Mouse (Mus musculus) gastrocnemius, postnatal 14 days (tissue): Measurements from ENCODE around the gene Ccdc33. TPM values are rescaled to one million over a fixed set of nuclear protein-coding genes. Genes with fewer than 3 reads are reported as not detected.
A peak's percentile ranks its signal among the peaks of the same experiment; 100 is the strongest.

Source experiments
- DNase-seq: peaks from one replicate; pipeline ENCODE4 v3.0.0; 2021; ENCODE audit warnings: mixed read lengths
- intact Hi-C: fragments of 180-260 bp; cut with DNase I; formaldehyde crosslinking; loops from one replicate; pipeline ENCODE4 v1.15.1; 2025; ENCODE audit warnings: low total_unique reads
- total RNA-seq, 2 experiments: library from RNA; stranded (reverse); gene quantifications; 2 replicates each; pipeline ENCODE4 v1.2.3; 2021

Gene Ccdc33
- total RNA-seq, 2 experiments from 2014 or later, result not detected

DNA sequence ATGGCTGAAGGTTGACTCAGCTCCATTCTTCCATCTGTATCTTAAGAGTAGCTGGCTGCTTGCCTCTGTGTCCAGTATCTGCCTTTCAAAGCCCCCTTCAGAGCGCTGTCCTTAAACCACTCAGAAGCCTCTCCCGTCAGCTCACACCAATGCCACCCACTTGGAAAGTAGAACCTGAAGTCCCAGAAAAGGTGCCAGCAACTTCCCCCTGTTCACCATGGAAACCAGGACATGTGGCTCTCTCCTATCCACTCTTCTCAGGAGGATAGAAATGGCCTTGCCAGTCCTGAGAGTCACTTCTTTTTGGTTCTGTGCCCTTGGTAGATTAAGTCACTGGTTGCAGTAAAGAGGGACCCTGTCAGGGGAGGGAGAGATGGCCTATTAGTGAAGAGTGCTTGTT lies 119.9 kb downstream of the Ccdc33 start:
- intact Hi-C loops, result loop anchor here (2.0 to 10.0 kb wide), 3 partner anchors 64 to 224 kb away; no protein-coding TSS in a partner anchor
- no peak for DNase-seq

DNA sequence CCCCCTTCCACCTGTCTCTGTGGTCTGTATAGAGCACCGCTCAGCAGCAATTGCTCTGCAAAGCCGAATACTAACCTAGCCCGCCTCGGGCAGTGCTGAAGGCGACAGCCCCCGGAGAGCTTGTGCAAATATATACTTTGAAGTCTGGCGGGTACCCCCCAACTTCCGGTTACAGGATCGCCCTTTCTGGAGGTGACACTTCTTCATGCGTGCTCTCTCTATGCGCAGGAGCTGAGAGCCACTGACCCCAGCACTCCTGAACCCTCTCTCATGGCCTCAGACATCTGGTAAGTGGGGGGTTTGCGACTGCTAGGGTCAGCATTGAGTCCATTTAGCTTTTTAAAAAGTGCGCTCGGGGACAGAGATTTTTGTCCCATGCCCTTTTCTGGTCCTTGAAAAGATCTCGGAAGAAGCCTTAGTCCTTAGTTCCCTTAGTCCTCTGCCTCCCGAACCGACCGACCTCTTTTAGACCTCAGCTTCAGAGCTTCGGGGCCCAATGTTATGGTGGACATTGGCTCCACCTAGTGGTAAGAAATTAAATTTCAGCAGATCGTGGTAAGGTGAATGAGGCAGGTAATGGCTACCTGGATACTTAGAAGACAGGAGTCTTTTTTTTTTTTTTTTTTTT lies 120.5 kb downstream of the Ccdc33 start:
- no peak for DNase-seq
- intact Hi-C loops, result loop anchor here (2.0 to 10.0 kb wide), 3 partner anchors 63 to 223 kb away; no protein-coding TSS in a partner anchor

DNA sequence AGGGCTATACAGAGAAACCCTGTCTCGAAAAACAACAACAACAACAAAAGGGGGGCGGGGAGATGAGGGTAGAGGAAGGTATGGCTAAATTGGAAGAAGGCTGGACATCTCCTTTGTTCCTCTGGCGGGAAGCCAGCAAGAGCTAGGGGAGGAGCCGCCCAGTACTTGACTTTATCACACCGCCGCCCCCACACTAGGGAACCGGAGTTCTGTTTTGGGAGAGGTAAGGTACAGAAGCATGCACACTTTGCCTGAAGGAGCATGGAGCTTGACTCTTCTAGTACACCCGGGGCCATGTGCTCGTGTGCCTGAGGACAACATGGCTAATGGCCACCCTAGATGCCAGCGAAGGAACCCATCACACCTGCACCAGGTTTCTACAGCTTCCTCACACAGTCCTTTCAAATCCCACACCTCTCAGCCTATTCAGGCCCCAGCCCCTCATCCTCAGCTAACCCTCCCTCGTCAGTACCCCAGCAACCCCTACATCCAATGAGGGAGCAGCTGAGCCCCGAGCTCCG lies 121.1 kb downstream of the Ccdc33 start:
- DNase-seq, result no peak
- intact Hi-C loops, result loop anchor here (2.0 to 10.0 kb wide), 3 partner anchors 63 to 223 kb away; no protein-coding TSS in a partner anchor

DNA sequence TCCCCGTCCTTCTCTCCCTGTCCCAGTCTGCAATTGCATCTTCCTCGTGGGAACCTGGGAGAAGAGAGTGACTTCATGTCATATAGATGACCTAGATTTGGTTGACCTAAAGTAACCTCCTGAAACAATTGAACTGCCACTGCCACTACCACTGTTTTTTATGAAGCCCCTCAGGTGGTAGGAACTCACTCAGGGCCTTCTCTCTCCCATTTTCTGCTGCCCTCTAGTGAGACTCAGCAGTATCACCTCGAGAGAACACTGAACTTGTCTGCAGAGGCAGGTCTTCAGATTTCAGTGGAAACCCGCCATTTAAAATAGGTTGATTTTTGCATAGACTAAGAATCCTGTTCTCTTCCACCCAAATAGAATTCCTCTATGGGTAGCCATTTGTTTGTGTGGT lies 123.3 kb downstream of the Ccdc33 start:
- intact Hi-C loops, result loop anchor here (5.0 to 10.0 kb wide), 2 partner anchors 133 to 220 kb away; no protein-coding TSS in a partner anchor
- no peak for DNase-seq

DNA sequence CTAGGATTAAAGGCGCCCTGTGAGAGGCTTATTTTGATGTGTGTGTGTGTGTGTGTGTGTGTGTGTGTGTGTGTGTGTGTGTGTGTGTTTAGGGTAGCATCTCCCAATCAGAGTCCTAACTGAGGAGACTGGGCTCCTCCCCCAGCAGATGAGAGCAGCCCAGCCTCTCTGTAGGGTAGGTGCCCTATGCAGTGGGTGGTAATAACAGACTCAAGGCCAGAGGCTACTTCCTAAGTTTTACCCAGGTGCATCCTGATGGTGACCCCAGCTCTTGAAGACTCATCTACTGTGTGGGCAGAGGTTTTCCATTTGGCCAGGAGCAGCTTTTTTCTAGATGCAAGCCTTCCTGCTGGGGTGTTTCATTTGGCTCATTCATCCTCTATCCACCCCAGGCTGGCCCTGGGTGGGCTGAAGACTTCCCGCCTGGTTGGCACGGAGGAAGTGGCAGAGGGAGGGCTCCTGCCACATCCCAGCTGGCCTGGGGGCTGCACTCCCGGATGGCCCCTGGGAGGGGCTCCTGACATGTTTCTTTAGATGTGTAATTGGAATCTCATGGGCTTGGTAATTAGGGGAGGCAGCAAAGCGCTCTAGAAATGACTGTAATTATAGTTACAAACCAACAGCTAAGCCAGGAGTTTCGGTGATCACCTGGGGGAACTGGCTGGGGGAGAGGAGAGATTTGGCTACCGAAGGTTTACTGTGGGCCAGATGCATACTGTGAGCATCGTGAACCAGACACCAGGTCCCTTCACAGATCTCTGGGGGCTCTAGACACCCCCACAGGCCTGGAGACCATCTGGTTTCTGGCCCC lies 125.6 kb downstream of the Ccdc33 start:
- intact Hi-C loops, result loop anchor here (2.0 to 10.0 kb wide), 2 partner anchors 56 to 218 kb away; no protein-coding TSS in a partner anchor
- no peak for DNase-seq

DNA sequence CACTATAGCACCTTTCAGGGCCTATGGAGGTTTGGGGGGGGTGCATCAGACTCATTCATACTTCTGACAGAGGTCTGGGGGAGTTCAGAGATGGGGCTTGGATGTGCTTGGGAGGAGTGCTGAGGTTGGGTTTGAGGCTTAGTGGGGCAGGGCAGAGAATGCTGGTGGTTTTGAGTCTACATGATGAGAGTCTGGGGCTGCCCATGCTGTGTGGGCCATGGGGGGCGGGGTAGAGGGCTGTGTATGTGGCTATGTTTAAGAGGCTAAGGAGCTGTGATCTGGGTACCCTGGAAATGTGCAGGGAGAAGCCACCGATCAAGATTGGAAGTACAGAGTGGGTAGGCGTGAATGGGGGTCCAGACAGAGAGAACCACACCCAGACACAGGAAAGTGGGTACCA lies 126.6 kb downstream of the Ccdc33 start:
- no peak for DNase-seq
- intact Hi-C loops, result loop anchor here (2.0 to 10.0 kb wide), 2 partner anchors 55 to 217 kb away; no protein-coding TSS in a partner anchor

DNA sequence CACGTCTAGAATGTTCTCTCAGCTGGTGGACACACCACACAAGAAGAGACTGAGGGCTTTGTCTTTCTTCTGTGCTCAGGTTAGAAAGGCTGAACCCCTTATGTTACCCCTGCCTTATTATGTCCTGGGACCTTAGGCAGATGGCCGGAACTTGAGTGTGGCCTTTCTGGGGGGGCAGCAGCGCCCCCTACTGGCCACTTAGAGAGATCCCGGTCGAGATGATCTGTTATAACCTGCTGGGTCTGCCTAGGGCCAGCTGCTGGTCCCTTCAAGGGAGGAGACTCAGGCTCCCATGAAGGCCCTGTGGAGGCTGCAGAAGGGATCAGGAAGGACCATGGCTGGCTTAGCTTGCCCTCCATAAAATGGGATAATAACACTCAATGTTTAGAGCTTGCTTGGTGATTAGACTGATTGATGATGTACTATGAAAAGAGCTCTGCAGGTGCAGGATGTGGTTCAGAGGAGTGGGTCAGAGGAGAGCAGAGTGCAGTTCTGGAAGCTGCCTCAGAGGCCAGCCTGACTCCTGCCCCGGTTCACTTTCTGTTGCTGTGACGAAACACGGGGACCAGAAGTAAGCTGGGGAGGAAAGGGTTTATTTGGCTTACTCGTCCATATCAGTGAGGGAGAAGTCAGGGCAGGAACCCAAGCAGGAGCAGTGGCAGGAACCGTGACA lies 128.0 kb downstream of the Ccdc33 start:
- DNase-seq, result peak; percentile 33
- intact Hi-C loops, result loop anchor here (2.0 to 10.0 kb wide), 2 partner anchors 48 to 216 kb away; no protein-coding TSS in a partner anchor

DNA sequence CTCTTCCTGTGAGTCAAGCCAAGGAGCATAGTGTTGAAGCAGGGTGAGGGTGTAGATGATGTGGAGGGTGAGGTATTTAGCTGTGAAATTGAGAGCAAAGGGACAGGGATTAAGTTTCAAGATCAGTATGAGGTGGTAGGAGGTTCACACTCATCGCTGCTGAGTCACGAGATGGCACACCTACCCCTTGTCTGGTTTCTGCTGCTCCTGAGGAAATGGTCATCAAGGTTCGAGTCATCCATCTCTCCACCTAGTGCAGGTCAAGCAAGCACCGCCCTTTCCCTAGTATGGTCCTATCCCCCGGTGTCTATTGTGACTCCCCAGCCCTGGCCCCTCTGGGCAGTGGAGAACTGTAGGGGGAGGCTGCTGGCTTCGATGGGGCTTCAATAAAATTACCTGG lies 129.3 kb downstream of the Ccdc33 start:
- DNase-seq, result no peak
- intact Hi-C loops, result no loop called here

DNA sequence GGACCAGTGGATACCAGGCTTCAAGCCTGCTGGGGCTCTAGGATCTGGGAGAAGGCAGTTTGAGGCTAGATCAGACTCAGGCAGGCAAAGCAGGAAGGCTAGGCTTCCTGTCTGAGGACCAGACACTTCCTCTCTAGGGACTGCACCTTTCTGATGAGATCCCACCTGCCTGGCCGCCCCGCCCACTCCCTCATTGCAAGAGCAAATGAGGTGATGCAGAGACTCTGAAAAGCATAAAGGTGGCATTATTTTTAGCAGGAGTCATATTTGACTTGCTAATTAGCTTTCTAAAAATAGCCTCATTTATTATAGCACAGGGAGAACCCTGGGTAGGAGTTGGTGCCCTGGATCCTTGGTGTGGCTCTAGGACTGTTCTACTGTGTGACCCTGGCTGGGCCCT lies 130.5 kb downstream of the Ccdc33 start:
- intact Hi-C loops, result no loop called here
- no peak for DNase-seq

DNA sequence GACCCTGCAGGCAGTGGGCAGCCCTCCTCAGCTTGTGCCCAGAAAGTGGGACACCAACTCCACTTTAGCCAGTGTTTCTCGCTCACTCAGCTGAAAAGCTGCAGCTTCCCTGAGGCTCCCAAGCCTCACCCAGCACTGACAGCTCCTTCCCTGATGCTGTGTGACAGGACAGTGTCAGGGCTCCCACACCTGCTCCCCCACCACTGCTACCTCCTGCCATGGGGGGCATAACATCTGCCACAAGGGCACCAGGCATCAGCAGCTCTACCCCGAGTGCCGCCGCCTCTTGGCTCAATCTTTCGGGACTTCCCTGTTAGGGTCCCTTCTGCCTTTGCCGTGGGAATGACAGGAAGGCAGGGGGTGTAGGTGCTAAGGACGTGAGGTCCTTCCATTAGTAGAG lies 132.3 kb downstream of the Ccdc33 start:
- intact Hi-C loops, result no loop called here

DNA sequence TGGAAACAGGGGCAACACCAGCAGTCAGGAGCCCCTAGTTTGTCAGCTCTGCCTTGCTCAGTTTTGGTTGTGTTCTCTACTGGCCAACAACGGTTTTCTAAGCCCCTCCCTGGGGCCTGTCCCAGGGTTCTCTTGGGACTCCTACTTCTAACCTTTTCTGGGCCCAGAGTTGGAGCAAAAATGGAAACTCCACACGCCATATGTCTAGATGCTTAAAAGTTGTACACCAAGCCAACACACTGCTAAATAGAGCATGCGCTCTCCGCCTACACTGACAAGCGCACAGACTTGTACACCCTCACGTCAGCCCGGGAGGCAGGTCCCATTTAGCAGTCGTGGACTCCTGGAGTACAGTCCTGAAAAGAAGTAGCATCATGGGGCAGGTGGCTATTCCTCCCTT lies 133.3 kb downstream of the Ccdc33 start:
- no peak for DNase-seq
- intact Hi-C loops, result no loop called here

More for the DNA sequence above, 132.3 kb downstream of the Ccdc33 start:
- no peak for DNase-seq

DNA sequence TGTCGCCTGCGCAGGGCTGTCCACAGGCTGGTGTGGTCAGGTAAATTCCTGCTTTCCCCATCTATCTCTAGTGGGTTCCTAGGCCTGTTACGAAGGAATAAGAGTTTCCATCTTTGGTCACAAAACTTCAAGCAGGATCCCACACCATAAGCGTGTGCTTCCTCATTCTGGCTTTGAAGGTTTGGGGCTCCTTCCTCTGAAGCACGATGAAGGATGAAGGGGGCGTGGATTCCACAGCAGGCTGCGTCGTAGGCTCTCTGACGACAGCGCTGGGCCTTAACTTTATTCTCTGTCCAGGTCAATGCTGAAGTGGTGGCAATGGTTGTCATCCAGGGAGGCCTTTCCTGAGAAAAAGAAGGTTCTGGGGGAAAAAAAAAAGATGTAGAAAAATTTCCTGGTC lies 138.1 kb downstream of the Ccdc33 start:
- intact Hi-C loops, result no loop called here
- DNase-seq, result no peak

DNA sequence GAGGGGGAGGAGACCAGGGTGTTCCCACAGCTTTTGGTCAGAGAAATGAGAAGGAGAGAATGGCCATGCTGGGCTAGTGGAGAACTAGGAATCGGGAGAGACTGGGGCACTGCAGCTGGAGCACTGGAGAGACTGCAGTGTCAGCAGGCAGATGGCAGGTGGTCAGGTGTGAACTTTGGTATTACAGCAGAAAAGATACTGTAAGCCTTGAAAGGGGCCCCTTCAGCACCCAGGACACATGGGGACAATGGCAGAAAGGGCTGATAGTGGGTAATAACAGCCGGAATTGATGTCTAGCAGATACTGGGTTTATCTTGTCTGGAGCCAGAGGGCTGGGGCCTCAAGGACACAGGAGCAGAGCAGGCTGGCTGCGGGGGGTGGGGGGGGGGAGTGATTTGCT lies 139.8 kb downstream of the Ccdc33 start:
- intact Hi-C loops, result no loop called here

More for the DNA sequence above, 139.8 kb downstream of the Ccdc33 start:
- no peak for DNase-seq

Other genes with a start within 250 kb of the Ccdc33 start
- 10 to 100 TPM; 52.3 to 55.3 TPM for gene Ubl7, start 207.8 kb downstream of the Ccdc33 start, total RNA-seq
- gene Sema7a, start 178.7 kb downstream of the Ccdc33 start, total RNA-seq, result 10 to 100 TPM; 16.8 to 21.0 TPM
- under 1 TPM in 1 of 2 experiments, not detected in 1; 0.98 TPM for gene Cyp11a1, start 112.4 kb downstream of the Ccdc33 start, total RNA-seq
- under 1 TPM; 0.16 to 0.29 TPM for gene Stra6, start 55.0 kb downstream of the Ccdc33 start, total RNA-seq
- 10 to 100 TPM; 58.1 to 77.5 TPM for gene Islr, start 85.5 kb upstream of the Ccdc33 start, total RNA-seq
- 1 to 10 TPM; 3.1 to 5.8 TPM for gene Islr2, start 85.5 kb upstream of the Ccdc33 start, total RNA-seq
- gene Pml, start 131.0 kb upstream of the Ccdc33 start, total RNA-seq, result 1 to 10 TPM; 5.2 to 7.5 TPM
- gene Stoml1, start 134.3 kb upstream of the Ccdc33 start, total RNA-seq, result 1 to 10 TPM; 7.0 to 8.7 TPM
- gene Loxl1, start 194.4 kb upstream of the Ccdc33 start, total RNA-seq, result 10 to 100 TPM; 29.2 to 46.7 TPM